ENCODE assay signal across 24 mouse cellular contexts in genomic region chr5:16035259-16035658, GRCm38 (mm10).
DNase-seq lines count a peak whose midpoint lies in the region; ATAC-seq and TF ChIP-seq lines count a peak whose summit lies in the region.
"Had no signal": no experiment of that assay in that cellular context is flagged by ENCODE, and none has a peak within 500 bp of the region (broad histone marks: within the 10 kb centered on the region; RNA-seq: fewer than 3 reads in every experiment).

No protein-coding gene starts in this region.

- 0 out of 2 replicates have a peak, but pooled peaks have one; percentile 32 for ATAC-seq in kidney, embryonic 14.5 days (ENCODE audit: low FRiP score, low TSS enrichment)
- ATAC-seq in midbrain, embryonic 11.5 days (ENCODE audit: low FRiP score) = peak; percentile 46; the same call in 1 of the 2 replicates
- ATAC-seq: activated CD4-positive, CD25-positive, alpha-beta regulatory T cell, adult 4 months; CD4-positive, CD25-positive, alpha-beta regulatory T cell, adult 4 months; forebrain, embryonic 13.5 days; forebrain, embryonic 15.5 days; Patski had no signal

- TF ChIP-seq POLR2A in kidney, adult 2 months (IDR thresholded peaks at IDR 0.05; ENCODE audit: low read depth, low read length) = no peak

- H3K4me1 ChIP-seq in kidney, adult 2 months (ENCODE audit: control insufficient read depth, insufficient read depth, low read length) = no peaks in the 10 kb centered on the region
- no peaks in the 10 kb centered on the region for H3K4me1 ChIP-seq in kidney, embryonic 14.5 days (ENCODE audit: control insufficient read depth, insufficient read depth, low read length)
- H3K4me1 ChIP-seq in midbrain, embryonic 11.5 days (ENCODE audit: control insufficient read depth, insufficient read depth, low read length) = no peaks in the 10 kb centered on the region
- peaks cover 6% of the 10 kb centered on the region; the same call in 1 of the 2 replicates for H3K4me1 ChIP-seq in midbrain, embryonic 10.5 days
- H3K4me1 ChIP-seq: embryonic facial prominence, embryonic 10.5 days; embryonic facial prominence, embryonic 12.5 days; forebrain, embryonic 13.5 days had no signal

- H3K36me3 ChIP-seq in kidney, adult 2 months (ENCODE audit: control insufficient read depth, insufficient read depth, low read length) = no peaks in the 10 kb centered on the region
- H3K36me3 ChIP-seq in kidney, embryonic 14.5 days (ENCODE audit: control insufficient read depth, insufficient read depth, low read length) = no peaks in the 10 kb centered on the region
- no peaks in the 10 kb centered on the region for H3K36me3 ChIP-seq in midbrain, embryonic 11.5 days (ENCODE audit: control insufficient read depth, insufficient read depth, low read length)
- no peaks in the 10 kb centered on the region for H3K36me3 ChIP-seq in midbrain, embryonic 10.5 days
- H3K36me3 ChIP-seq: embryonic facial prominence, embryonic 10.5 days; embryonic facial prominence, embryonic 12.5 days; forebrain, embryonic 15.5 days; G1E had no signal

- H3K4me2 ChIP-seq in kidney, embryonic 14.5 days (replicated peaks; ENCODE audit: low read depth, low read length) = no peak overlapping the region
- no peak overlapping the region for H3K4me2 ChIP-seq in midbrain, embryonic 11.5 days
- H3K4me2 ChIP-seq: embryonic facial prominence, embryonic 12.5 days; forebrain, embryonic 13.5 days; forebrain, embryonic 15.5 days had no signal

- H3K4me3 ChIP-seq in kidney, adult 2 months (ENCODE audit: insufficient read depth, low read depth, low read length) = no peak overlapping the region
- H3K4me3 ChIP-seq in kidney, embryonic 14.5 days (ENCODE audit: low read length) = no peak overlapping the region
- no peak overlapping the region for H3K4me3 ChIP-seq in midbrain, embryonic 11.5 days (ENCODE audit: low read depth, low read length)
- H3K4me3 ChIP-seq in midbrain, embryonic 10.5 days = no peak overlapping the region
- H3K4me3 ChIP-seq: embryonic facial prominence, embryonic 10.5 days; embryonic facial prominence, embryonic 12.5 days; forebrain, embryonic 13.5 days; forebrain, embryonic 15.5 days had no signal

- no peak for TF ChIP-seq CTCF in kidney, adult 2 months (conservative IDR thresholded peaks at IDR 0.05; ENCODE audit: insufficient read depth, insufficient read length, low read depth, low read length)

- DNase-seq in kidney, adult 2 months = peak; percentile 24
- no peak for DNase-seq in kidney, postnatal 25 days
- no peak for DNase-seq in kidney, adult 11 months
- peak; percentile 80 for DNase-seq in midbrain, embryonic 11.5 days (ENCODE audit: low spot score, missing footprints)
- DNase-seq in midbrain, embryonic 10.5 days (ENCODE audit: low spot score) = no peak
- DNase-seq: adrenal gland, adult 8-10 months; adrenal gland, postnatal 14 days; adrenal gland, postnatal 36 days; B cell, adult 2 months; cerebellum, adult 11-12 months; cerebellum, adult 2 months; cerebellum, adult 9-10 months; cerebellum, postnatal 10 days; cerebellum, postnatal 25 days had no signal

- WGBS in kidney, adult 2 months = 37% methylated on average over 1 of the region's 1 CpGs
- 77% methylated on average over 1 of the region's 1 CpGs for WGBS in kidney, embryonic 14.5 days
- 19% methylated on average over 1 of the region's 1 CpGs for WGBS in midbrain, embryonic 11.5 days
- WGBS in midbrain, embryonic 10.5 days = 32% methylated on average over 1 of the region's 1 CpGs

- H3K27me3 ChIP-seq in kidney, adult 2 months (replicated peaks; ENCODE audit: control insufficient read depth, insufficient read depth, low read length) = no peaks in the 10 kb centered on the region
- H3K27me3 ChIP-seq in kidney, embryonic 14.5 days (ENCODE audit: control insufficient read depth, insufficient read depth, low read length) = no peaks in the 10 kb centered on the region
- H3K27me3 ChIP-seq in midbrain, embryonic 11.5 days (ENCODE audit: control insufficient read depth, insufficient read depth, low read length) = no peaks in the 10 kb centered on the region
- no peaks in the 10 kb centered on the region; the same call in 1 of the 2 replicates for H3K27me3 ChIP-seq in midbrain, embryonic 10.5 days (ENCODE audit: low read depth, poor library complexity, severe bottlenecking)
- H3K27me3 ChIP-seq: CH12.LX; embryonic facial prominence, embryonic 12.5 days; forebrain, embryonic 13.5 days; forebrain, embryonic 15.5 days; Patski had no signal

- H3K9me3 ChIP-seq in kidney, embryonic 14.5 days (ENCODE audit: control insufficient read depth, low read length) = no peaks in the 10 kb centered on the region
- no peaks in the 10 kb centered on the region for H3K9me3 ChIP-seq in midbrain, embryonic 11.5 days (ENCODE audit: control insufficient read depth, low read length)
- H3K9me3 ChIP-seq in midbrain, embryonic 10.5 days (replicated peaks) = no peaks in the 10 kb centered on the region
- H3K9me3 ChIP-seq: embryonic facial prominence, embryonic 10.5 days; embryonic facial prominence, embryonic 12.5 days; forebrain, embryonic 13.5 days; forebrain, embryonic 15.5 days; G1E had no signal

- no peak overlapping the region for H3K9ac ChIP-seq in kidney, embryonic 14.5 days (ENCODE audit: low read depth, low read length)
- H3K9ac ChIP-seq in midbrain, embryonic 11.5 days (ENCODE audit: low read length) = no peak overlapping the region
- H3K9ac ChIP-seq: embryonic facial prominence, embryonic 12.5 days; forebrain, embryonic 13.5 days; forebrain, embryonic 15.5 days had no signal

- H3K27ac ChIP-seq in kidney, adult 2 months (ENCODE audit: insufficient read depth, low read depth, low read length) = no peak overlapping the region
- no peak overlapping the region for H3K27ac ChIP-seq in kidney, embryonic 14.5 days (ENCODE audit: low read depth, low read length)
- H3K27ac ChIP-seq in midbrain, embryonic 11.5 days (ENCODE audit: low read depth, low read length) = no peak overlapping the region
- no peak overlapping the region for H3K27ac ChIP-seq in midbrain, embryonic 10.5 days (replicated peaks)
- H3K27ac ChIP-seq: embryonic facial prominence, embryonic 10.5 days; embryonic facial prominence, embryonic 12.5 days; forebrain, embryonic 13.5 days; forebrain, embryonic 15.5 days had no signal

Comparison
In these comparisons a context has a peak if more than half of its experiments do, and no peak if none do; other contexts are left out.
1. DNase-seq: peak in kidney, adult 2 months (single experiment) and midbrain, embryonic 11.5 days (single experiment); none in kidney, postnatal 25 days (0 of 2), kidney, adult 11 months (single experiment) and midbrain, embryonic 10.5 days (single experiment).